Mouse (Mus musculus): ENCODE measurements around the gene Hdc.

DNA sequence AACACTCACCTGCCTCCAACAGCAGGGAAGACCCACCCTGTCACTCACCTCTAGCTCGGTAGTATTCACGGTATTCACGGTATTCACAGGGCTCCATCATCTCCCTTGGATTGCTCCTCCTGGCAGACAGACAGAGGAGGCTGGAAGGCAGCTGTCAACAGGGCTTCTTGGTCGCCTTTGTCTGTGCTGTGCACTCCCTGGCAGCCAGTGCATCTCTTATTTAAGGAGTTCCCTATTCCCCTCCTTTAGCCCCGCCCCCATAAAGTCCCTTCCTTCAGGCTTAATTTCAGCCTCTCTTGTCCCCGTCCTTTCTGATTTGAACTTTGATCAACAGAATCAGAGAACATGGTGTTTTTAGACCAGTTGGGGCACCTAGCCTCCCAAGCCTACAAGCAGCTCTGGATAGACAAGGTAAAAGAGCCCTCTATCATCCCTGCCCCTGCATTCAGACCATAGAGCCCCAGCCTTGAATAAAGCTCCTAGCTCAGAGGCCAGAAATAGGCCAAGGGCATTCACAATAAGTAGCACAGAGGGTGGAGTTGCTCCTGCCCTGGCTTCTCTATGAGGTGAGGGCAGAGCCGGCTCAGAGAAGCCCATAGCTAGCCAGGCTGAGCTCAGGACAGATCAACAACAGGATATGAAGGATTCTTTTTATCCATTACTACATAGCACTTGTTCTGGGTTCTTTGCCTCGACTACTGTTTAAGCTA, 474 bp downstream of the Hdc start:
- no peak for TF ChIP-seq CTCF (IDR thresholded peaks at IDR 0.05; ENCODE audit: low read depth, low read length)
- no peak for TF ChIP-seq POLR2A (IDR thresholded peaks at IDR 0.05; ENCODE audit: extremely low read depth, insufficient read depth, low read length)
